ENCODE assay signal across 13 mouse cellular contexts in genomic region chr5:150468431-150468830, GRCm38 (mm10). TPM values are rescaled to one million over a fixed set of nuclear protein-coding genes. Genes with fewer than 3 reads are reported as not detected.
DNase-seq lines count a peak whose midpoint lies in the region; ATAC-seq and TF ChIP-seq lines count a peak whose summit lies in the region.
"Had no signal": no experiment of that assay in that cellular context is flagged by ENCODE, and none has a peak within 500 bp of the region (broad histone marks: within the 10 kb centered on the region; RNA-seq: fewer than 3 reads in every experiment).

No protein-coding gene starts in this region.

- ATAC-seq in kidney, postnatal 0 days (replicated peaks; ENCODE audit: low FRiP score, low read depth), result no peak

- H3K4me3 ChIP-seq in heart, embryonic 10.5 days, result no peak overlapping the region
- no peak overlapping the region for H3K4me3 ChIP-seq in kidney, postnatal 0 days (replicated peaks; ENCODE audit: low read depth, low read length)
- no peak overlapping the region for H3K4me3 ChIP-seq in embryonic facial prominence, embryonic 10.5 days
- H3K4me3 ChIP-seq: limb, embryonic 12.5 days; neural tube, embryonic 12.5 days had no signal

- H3K9me3 ChIP-seq in heart, embryonic 10.5 days, result no peaks in the 10 kb centered on the region
- H3K9me3 ChIP-seq in kidney, postnatal 0 days (replicated peaks; ENCODE audit: low read length), result no peaks in the 10 kb centered on the region
- H3K9me3 ChIP-seq in embryonic facial prominence, embryonic 10.5 days, result no peaks in the 10 kb centered on the region
- H3K9me3 ChIP-seq: limb, embryonic 12.5 days; neural tube, embryonic 12.5 days had no signal

- H3K27ac ChIP-seq in heart, embryonic 10.5 days, result peak overlapping the region; percentile 49; the same call in 1 of the 2 replicates
- H3K27ac ChIP-seq in kidney, postnatal 0 days, result peak overlapping the region; percentile 6; the same call in 1 of the 2 replicates
- H3K27ac ChIP-seq in embryonic facial prominence, embryonic 10.5 days (replicated peaks), result no peak overlapping the region
- H3K27ac ChIP-seq: limb, embryonic 12.5 days; neural tube, embryonic 12.5 days had no signal

- no peak for TF ChIP-seq CTCF in kidney, postnatal 0 days (IDR thresholded peaks at IDR 0.05; ENCODE audit: low read depth)

- no peak overlapping the region for H3K9ac ChIP-seq in kidney, postnatal 0 days (ENCODE audit: low read depth, low read length)
- H3K9ac ChIP-seq: limb, embryonic 12.5 days; neural tube, embryonic 12.5 days had no signal

- peaks cover 44% of the 10 kb centered on the region for H3K36me3 ChIP-seq in heart, embryonic 10.5 days
- H3K36me3 ChIP-seq in kidney, postnatal 0 days (ENCODE audit: insufficient read depth, low read length), result peaks cover 5% of the 10 kb centered on the region; the same call in 1 of the 2 replicates
- H3K36me3 ChIP-seq in embryonic facial prominence, embryonic 10.5 days (replicated peaks), result no peaks in the 10 kb centered on the region
- H3K36me3 ChIP-seq: limb, embryonic 12.5 days had no signal

- H3K4me2 ChIP-seq in kidney, postnatal 0 days (ENCODE audit: low read length), result no peak overlapping the region
- H3K4me2 ChIP-seq: limb, embryonic 12.5 days; neural tube, embryonic 12.5 days had no signal

- no peaks in the 10 kb centered on the region for H3K27me3 ChIP-seq in heart, embryonic 10.5 days (ENCODE audit: insufficient read depth, poor library complexity, severe bottlenecking)
- H3K27me3 ChIP-seq in kidney, postnatal 0 days (ENCODE audit: insufficient read depth, low read length), result no peaks in the 10 kb centered on the region
- no peaks in the 10 kb centered on the region for H3K27me3 ChIP-seq in embryonic facial prominence, embryonic 10.5 days (replicated peaks; ENCODE audit: low read depth, poor library complexity, severe bottlenecking)
- H3K27me3 ChIP-seq: limb, embryonic 12.5 days; neural tube, embryonic 12.5 days had no signal

- peak; percentile 47 for DNase-seq in adrenal gland, postnatal 14 days
- DNase-seq in adrenal gland, adult 8-10 months, result no peak
- no peak for DNase-seq in heart, embryonic 10.5 days (ENCODE audit: low spot score)
- DNase-seq in kidney, postnatal 0 days (ENCODE audit: low spot score), result peak; percentile 44
- DNase-seq in lung, postnatal 10 days, result peak; percentile 52
- DNase-seq in natural killer cell, adult 2 months (ENCODE audit: low spot score in 2 of 2), result no peak
- DNase-seq in embryonic facial prominence, embryonic 10.5 days (ENCODE audit: low spot score), result no peak
- no peak for DNase-seq in urinary bladder, postnatal 4 days (ENCODE audit: low spot score in 2 of 2)
- DNase-seq: B cell, adult 2 months; cerebellum, postnatal 14 days had no signal

- H3K4me1 ChIP-seq in heart, embryonic 10.5 days, result peaks cover 18% of the 10 kb centered on the region; the same call in 1 of the 2 replicates
- H3K4me1 ChIP-seq in kidney, postnatal 0 days (replicated peaks; ENCODE audit: insufficient read depth, low read length), result no peaks in the 10 kb centered on the region
- H3K4me1 ChIP-seq in embryonic facial prominence, embryonic 10.5 days, result peaks cover 12% of the 10 kb centered on the region; the same call in 1 of the 2 replicates
- H3K4me1 ChIP-seq: limb, embryonic 12.5 days; neural tube, embryonic 12.5 days had no signal

- WGBS in heart, embryonic 10.5 days, result 54% methylated on average over 6 of the region's 6 CpGs
- 52% methylated on average over 6 of the region's 6 CpGs for WGBS in kidney, postnatal 0 days
- WGBS in embryonic facial prominence, embryonic 10.5 days, result 70% methylated on average over 6 of the region's 6 CpGs

RNA-seq across cellular contexts. Expression of gene Zar1l, which starts 49.5 kb away (rescaled TPM):
- not detected in 2 replicates for total RNA-seq in adrenal gland, postnatal 14 days (2021)
- not detected for total RNA-seq in adrenal gland, adult 8-10 months (2022)
- polyA plus RNA-seq in heart, embryonic 10.5 days (2016; fragmentation: Nextera tagmentation; extraction: Ambion mirVana), result not detected in 2 replicates
- not detected in 2 replicates for polyA plus RNA-seq in kidney, postnatal 0 days (2015; fragmentation: Nextera tagmentation; extraction: Ambion mirVana)
- not detected in 2 replicates for polyA plus RNA-seq in embryonic facial prominence, embryonic 10.5 days (2016; fragmentation: Nextera tagmentation; extraction: Ambion mirVana)
- polyA plus RNA-seq: forebrain, embryonic 11.5 days; limb, embryonic 12.5 days; neural tube, embryonic 12.5 days had no signal

RNA-seq across cellular contexts. Expression of gene Brca2, which starts 54.0 kb away (rescaled TPM):
- total RNA-seq in adrenal gland, postnatal 14 days (2021), result 6.2 and 10.8 TPM in 2 replicates
- total RNA-seq in adrenal gland, adult 8-10 months (2022), result 10 to 100 TPM in 1 of 4 experiments, 1 to 10 TPM in 3; 3.7 to 10.3 (median 8.1) TPM
- 27.8 and 27.9 TPM in 2 replicates for polyA plus RNA-seq in heart, embryonic 10.5 days (2016; fragmentation: Nextera tagmentation; extraction: Ambion mirVana)
- polyA plus RNA-seq in kidney, postnatal 0 days (2015; fragmentation: Nextera tagmentation; extraction: Ambion mirVana), result 12.7 and 13.6 TPM in 2 replicates
- polyA plus RNA-seq in embryonic facial prominence, embryonic 10.5 days (2016; fragmentation: Nextera tagmentation; extraction: Ambion mirVana), result 40.8 and 42.5 TPM in 2 replicates

Comparison
In these comparisons a context has a peak if more than half of its experiments do, and no peak if none do; other contexts are left out.
1. DNase-seq: peak in adrenal gland, postnatal 14 days (single experiment), kidney, postnatal 0 days (single experiment) and lung, postnatal 10 days (single experiment); none in adrenal gland, adult 8-10 months (single experiment), heart, embryonic 10.5 days (single experiment), natural killer cell, adult 2 months (0 of 2), embryonic facial prominence, embryonic 10.5 days (single experiment) and urinary bladder, postnatal 4 days (0 of 2).